Mouse (Mus musculus): ENCODE results near the gene Krtap5-3.

DNA sequence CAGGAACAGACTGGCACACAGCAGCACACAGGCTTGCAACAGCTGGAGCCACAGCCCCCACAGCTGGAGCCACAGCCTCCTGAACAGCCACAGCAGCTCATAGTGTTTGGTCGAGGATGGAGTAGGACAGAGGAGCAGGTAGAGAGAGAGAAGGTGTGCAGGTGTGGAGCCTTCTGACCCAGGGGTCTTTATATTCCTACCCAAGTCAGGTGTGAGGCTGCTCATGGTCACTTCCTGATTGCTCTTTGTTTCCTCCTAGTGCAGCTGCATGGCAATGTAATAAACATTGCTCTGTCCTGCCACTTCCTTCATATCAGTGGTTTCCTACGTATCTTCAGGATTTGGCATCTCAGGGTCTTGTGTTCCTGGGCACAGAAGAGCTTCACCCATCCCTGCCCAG is 10.9 kb upstream of the Krtap5-3 start, which contains the start of gene Gm10153:
- TF ChIP-seq POLR2A (IDR thresholded peaks at IDR 0.05; ENCODE audit: insufficient read depth, low read depth, low read length) (no peak), CTCF (IDR thresholded peaks at IDR 0.05) (no peak)

Data from heart, adult 2 months (tissue).